Mouse (Mus musculus): ENCODE results near the gene Sstr2.

Sstr2 gene

GRCm38 (mm10) chr11:113618672-113619419, at the start of gene Sstr2:
Gene Sstr2 (plus strand): TSS chr11:113619342.
- peak; percentile 85 for DNase-seq

- no peak for DNase-seq
These were observed 47.5 kb upstream of the Sstr2 start for GRCm38 (mm10) chr11:113571616-113572015.

DNA sequence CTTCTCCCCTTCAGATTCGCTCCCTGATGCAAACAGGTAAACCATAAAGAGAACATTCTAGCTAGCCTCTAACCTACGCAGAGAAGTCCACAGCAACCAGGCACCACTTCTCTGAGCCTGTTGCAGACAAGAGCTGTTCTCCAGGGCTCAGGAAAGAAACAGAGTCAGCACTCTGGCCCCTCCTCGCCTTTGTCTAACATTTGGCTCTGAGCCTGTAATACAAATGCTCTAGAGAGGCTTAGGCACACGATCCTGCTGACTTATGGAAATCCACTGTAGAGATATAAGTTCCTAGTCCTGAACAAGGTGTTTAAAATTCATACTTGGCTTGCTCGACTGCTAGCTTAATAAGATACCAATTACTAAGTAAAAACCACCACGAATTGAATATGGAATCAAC, 46.5 kb upstream of the Sstr2 start:
- no peak for DNase-seq

GRCm38 (mm10) chr11:113577221-113577620, 41.9 kb upstream of the Sstr2 start:
- DNase-seq = no peak

DNA sequence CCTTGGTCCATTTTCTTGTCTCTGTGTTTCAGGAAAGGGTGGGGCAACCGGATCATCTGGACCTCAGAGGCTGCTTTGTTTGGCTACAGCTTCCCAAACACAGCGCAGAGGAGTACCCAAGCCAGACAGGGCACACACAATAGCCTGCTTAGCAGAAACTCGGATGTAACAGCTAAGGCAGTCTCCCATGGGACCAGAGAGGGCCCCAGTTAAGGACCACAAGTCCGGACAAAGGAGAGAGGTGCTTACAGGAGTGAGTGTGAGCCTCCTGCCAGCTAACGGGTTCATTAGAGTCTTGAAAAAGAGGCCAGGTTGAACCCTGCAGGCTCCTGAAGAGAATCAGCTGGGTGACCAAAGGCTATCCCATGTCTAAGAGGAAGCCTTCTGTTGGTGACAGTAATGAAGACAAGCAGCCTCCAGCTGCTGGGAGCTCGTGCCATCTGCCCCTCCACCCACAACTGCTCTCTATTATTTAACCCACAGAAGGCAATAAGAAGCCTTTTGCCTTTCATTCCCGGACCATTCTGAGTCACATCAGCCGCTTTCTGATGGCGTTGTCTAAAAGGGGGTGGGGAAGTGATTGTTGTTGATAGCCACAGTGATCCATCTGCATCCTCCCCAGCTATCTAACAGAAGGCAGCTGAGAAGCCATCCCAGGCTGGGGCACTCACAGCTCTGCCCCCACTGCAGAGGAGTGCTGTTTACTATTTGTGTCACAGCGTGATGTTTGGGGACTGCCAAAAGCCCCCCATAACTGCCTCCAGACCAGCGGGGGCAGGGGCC, 35.1 kb upstream of the Sstr2 start:
- DNase-seq = peak; percentile 57

DNA sequence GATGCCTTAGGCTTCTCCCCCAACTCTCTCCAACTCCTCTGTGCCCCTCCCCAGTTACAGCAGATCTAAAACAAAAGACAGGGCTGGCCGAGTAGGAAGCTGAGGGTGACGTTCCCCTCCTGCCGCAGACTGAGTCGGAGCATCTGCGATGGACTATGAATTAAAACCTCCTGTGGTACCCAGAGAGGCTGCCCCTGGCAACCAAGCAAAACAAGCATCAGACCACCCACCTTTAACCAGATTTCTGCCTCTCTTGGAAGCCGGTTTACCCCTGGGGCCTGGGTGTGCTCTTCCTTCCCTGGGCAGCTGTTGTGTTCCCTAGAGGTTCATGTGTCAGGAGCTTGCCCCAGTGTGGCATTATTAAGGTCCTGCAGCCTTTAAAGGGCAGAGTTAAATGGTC, 32.7 kb upstream of the Sstr2 start:
- peak; percentile 39 for DNase-seq

DNA sequence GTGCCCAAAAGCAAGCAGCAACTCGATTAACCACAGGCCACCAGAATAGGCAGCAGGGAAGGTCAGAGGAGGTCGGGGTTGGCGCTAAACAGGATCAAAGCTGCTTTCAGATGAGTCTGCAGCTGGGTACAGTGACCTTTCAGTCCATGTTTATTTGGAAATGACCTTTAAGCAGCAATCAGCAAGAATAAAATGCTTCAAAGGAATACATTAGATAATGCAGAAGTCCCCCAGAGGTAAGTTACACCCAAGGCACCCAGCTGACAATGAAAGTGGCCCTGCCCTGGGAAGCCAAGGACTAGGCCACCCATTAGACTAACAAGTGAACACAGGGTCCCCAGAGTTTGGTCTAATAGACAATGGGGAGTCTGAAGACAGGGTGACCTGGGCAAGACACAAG, 30.2 kb upstream of the Sstr2 start:
- no peak for DNase-seq

DNA sequence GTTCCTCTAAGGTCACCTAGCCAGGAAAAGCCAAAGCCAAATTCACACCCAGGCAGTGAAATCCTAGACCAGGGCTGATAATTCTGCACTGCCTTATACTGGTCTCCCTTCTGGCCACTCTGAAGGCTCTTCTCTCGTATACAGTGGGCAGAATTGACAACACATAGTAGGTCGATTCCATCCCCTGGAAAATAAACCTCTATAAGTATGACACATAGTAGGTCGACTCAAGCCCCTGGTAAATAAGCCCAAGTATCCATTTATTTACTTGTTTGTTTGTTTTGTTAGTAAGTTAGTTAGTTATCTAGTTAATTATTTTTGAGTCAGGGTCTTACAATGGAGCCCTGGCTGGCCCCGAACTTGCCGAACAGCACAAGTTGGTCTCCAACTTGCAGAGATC, 24.0 kb upstream of the Sstr2 start:
- DNase-seq = no peak

GRCm38 (mm10) chr11:113597632-113598031, 21.5 kb upstream of the Sstr2 start:
- no peak for DNase-seq

DNA sequence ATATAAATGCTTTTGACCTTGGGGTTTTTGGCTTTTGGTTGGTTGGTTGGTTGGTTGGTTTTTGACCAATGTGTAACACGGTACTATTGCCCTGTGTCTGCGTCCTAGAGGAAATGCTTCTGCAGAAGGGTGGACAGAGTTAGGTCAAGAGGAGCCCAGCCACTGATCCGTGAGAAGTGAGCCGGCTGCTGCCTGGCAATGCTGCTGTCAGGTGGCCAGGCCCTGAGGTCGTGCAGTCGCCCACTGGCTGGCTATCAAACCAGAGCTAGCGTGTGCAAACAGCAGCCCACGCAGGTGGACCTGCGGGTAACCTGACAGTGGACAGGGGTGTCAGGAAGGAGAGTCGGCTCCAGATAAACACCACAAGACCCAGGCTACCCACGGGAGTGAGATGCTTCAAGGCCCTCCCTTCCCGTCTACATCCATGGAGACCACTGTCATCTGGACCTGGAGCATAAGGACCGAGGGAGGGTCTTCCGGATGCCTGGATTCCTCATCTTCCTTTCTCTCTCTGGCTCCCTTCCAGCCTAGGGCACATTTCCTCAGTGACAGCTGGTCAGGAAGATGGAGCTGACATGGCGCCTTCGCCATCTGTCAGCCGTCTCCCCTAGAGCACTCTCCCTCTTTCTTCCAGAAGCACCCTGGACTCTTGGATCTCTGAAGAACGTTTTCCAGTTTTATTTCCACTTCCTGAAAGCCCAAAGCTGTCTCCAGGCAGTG, 18.5 kb upstream of the Sstr2 start:
- no peak for DNase-seq

- peak; percentile 32 for DNase-seq
These were observed 17.4 kb upstream of the Sstr2 start for GRCm38 (mm10) chr11:113601616-113602343.

DNA sequence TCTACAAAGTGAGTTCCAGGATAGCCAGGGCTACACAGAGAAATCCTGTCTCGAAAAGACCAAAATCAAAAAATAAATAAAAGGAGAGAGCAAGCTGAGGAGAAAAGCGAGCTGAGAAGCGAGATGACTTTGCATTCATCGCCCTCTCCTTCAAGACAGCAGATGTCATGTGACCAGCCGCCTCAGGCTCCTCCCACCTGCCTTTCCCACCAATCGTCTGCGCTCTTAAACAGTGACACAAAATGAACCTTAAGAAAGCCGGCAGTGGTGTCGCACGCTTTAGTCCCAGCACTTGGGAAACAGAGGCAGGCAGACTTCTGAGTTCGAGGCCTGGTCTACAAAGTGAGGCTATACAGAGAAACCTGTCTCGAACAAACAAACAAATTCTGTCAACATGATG, 11.6 kb upstream of the Sstr2 start:
- no peak for DNase-seq

DNA sequence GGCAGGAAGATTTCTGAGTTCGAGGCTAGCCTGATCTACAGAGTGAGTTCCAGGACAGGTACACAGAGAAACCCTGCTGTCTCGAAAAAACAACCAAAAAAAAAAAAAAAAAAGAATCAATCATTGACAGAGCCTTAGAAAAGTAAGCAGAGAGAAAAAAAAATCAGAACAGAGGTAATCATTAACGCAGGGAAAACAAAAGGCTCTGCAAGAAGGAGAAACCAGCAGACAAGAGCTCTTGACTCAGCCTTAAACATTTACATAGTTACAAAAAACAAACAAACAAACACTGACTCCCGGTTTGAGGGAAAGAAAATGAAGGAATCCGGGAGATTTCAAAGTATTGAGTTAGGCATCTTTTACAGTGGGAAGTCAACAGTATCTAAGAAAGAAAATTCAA, 9.6 kb upstream of the Sstr2 start:
- DNase-seq = no peak

DNA sequence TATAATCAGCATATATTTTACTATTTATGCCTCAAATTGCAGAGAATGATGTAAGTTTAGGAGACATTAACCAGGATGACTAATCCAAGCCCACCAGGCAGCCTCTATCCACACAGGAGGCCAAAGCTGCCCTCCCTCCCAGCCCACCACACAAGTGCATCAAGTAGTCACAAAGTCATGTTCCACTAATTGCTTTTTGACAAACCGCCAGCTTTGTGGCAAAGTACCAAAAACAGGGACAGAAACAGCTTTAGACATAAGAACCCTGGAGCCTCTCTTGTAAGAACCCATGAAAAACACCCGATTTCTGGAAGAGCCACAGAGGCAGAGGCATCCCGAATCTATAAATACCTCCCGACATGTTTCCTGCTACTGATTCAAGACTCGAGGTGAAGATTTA, 8.9 kb upstream of the Sstr2 start:
- DNase-seq = no peak

- DNase-seq = no peak
These were observed 8.0 kb upstream of the Sstr2 start for GRCm38 (mm10) chr11:113611112-113611646.

DNA sequence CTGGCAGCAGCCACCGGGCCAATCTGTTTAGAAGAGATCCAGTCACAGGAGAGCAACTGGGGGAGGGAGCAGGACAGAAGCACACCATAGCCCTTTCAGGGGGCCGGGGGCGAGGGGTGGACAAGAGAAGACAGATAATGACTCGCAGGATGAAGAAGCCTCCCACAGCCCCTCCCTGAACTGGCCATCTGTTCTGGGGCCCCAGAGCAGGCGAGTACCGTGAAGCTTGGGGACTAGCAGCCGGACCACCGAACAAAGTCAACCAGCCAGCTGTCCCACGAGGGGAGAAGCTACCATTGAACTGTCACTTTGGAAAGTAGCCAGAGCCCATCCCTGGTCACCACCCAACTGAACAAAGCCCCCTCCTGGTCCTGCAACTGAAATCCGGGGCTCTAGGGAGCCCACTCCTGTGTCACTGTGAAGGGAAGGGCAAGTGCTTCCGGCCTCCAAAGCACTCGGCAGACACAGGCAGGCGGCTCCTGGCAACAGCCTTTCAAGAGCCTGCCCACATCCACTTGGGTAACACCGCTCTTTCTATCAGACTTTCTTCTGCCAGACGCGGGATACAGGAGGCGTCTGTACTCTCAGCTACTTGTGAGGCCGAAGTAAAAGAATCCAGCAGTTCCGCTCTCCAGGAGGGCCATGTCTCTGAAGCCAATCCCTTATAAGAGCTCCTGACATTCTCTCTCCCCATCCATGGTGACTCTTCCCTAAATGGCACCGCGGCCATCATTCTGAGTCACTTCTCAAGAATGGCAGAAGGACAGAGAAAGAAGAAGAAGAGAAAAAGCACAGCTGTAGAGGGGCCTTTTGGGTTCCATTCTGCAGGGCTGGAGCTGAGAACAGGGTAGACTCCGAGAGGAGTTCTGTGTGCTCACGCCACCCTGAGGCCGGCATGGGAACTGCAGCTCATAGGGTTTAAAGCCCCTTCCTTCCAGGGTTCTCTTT, 7.2 kb upstream of the Sstr2 start:
- peak; percentile 75 for DNase-seq

- no peak for DNase-seq
These were observed 4.7 kb upstream of the Sstr2 start for GRCm38 (mm10) chr11:113614476-113614875.

DNA sequence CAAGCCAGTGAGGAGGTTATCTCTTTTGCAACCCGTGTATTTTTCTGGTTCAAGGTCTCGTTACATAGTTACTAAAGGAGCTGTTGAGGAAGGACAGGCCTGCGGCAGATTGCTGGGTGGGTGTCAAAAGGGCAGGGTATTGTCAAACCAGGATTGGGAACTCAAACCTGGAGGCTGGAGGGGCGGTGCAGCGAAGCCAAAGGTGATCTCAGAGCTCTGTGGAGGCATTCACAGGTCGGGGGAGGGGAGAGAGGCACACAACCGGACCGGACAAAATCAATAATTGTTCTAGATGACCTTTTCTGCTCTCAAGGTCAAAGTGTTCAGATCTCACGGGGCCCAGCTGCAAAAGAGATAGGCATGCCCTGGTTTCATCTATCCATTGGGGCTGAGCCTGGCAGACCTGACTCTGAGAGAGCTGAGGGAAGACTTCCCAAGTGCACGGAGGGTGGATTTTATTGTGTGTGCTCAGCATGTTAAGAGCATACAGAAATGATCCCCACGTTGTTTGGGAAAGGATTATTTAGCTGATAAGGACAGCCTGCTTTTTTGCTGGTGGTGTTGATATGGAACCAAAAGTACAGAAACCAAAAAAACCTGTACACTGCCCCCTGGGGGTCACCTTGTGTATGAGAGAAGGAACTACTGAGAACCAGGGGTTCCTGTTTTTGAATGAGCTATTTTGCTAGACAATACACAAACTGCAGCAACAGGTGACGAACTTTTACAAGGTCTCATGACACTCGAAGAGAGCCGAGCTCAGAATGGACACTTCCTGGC, 1.8 kb upstream of the Sstr2 start:
- DNase-seq = peak; percentile 81

DNA sequence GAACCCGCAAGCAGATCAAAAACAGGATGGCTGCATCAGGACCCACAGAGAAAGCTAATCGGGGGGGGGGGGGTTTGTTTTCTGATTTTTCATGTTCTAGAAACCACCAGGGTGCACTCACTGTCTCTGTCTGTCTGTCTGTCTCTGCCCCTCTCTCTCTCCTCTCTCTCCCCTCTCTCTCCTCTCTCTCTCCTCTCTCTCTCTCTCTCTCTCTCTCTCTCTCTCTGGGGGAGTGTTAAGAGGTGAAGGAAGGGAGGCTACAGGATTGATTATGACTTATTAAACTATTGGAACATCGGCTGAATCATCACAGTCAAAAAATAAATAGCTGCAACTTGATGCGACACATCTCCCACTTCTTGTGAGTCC, 855 bp upstream of the Sstr2 start:
- no peak for DNase-seq

DNA sequence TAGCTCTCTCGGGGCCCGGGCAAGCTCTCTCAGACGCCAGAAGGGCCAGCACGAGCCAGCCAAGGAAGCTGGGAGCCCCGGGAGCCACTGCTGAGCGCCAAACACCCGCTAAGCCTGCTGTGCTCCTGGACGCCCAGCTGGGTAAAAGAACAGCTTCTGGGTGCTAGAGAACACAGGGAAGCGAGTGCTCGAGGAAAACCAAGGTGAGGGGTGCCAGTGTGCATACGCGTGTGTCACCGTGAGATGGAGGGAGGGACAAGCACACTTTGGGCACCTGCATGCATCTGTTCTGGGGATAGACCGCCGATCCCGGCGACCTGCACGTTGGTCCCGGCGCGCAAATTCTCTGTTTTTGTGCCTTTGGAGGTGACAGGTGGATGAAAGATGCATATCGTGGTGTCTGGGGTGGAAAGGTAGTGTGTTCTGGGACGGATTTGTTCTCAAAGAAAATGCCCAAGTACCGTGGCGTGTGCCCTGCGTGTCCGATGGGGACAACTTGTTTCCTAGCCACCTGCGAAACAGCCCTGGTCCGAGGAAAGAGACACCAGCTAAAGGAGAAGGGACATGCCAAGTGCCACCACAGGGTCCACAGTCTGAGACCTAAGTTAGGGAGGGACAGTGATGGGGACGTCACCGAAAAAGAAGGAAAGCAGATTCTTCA, 408 bp downstream of the Sstr2 start:
- DNase-seq = no peak
